Mouse (Mus musculus) gastrocnemius, adult 2 months (tissue): Measurements from ENCODE around the gene Pde4d. TPM values are rescaled to one million over a fixed set of nuclear protein-coding genes. Genes with fewer than 3 reads are reported as not detected.

ENCODE experiments used
- DNase-seq: peaks from one replicate; pipeline ENCODE4 v3.0.0; 2022
- H3K27ac ChIP-seq: fragments of 200-600 bp; 2 replicates; pipeline ENCODE4 v1.8.1; 2022; ENCODE audit warnings: mild to moderate bottlenecking
- H3K4me3 ChIP-seq: fragments of 200-600 bp; 2 replicates; pipeline ENCODE4 v1.8.1; 2022; ENCODE audit warnings: mild to moderate bottlenecking, moderate library complexity
- CTCF ChIP-seq: fragments of 200-600 bp; IDR thresholded peaks from 2 replicates; pipeline ENCODE4 v1.8.1; 2022; ENCODE audit warnings: antibody characterized with exemption, mild to moderate bottlenecking, moderate library complexity
- intact Hi-C: fragments of 180-260 bp; cut with DNase I; formaldehyde crosslinking; loops from one replicate; pipeline ENCODE4 v1.15.1; 2025
- total RNA-seq, 2 experiments: library from RNA; stranded (reverse); gene quantifications; 2 replicates each; pipeline ENCODE4 v1.2.3; 2021

Gene Pde4d
- total RNA-seq, 2 experiments from 2014 or later, result 239 to 330 TPM

GRCm38 (mm10) chr13:109219019-109219725 lies 769.4 kb downstream of the Pde4d start:
- no peak overlapping the region for H3K27ac ChIP-seq
- intact Hi-C loops, result no loop called here
- no peak for TF ChIP-seq CTCF
- H3K4me3 ChIP-seq, result no peak overlapping the region
- DNase-seq, result no peak

DNA sequence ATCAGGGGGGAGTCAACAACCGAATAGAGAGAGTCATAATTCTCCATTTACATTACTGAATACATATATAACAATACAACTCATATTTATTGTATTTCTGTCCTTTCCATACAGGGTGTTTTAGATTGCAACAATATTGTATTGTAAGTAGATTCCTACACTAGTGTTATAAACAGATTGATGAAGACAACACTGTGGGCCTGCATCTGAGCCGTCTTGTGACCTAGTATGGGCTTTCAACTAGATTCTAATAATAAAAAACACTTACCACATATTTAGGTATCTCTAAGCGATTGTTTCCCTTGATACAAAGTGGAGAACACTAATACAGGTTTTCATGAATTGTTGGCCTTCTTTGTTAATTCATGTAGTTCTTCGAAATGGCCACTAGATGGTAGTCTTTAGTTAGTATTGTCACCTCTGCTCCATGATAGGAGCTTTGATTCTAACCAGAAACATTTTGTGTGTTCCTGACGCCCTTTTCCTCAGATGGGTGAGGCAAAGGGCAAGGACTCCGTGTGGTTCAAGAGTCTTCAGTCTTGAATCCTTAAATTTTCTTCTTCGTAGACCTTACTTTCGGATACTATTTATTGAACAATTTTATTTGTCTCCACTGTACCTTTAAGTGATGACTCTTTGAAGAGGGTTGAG lies 779.3 kb downstream of the Pde4d start:
- no peak for DNase-seq
- intact Hi-C loops, result loop anchor here (1.0 to 2.0 kb wide), 3 partner anchors 114 to 380 kb away; no protein-coding TSS in a partner anchor
- H3K27ac ChIP-seq, result peak overlapping the region; percentile 78
- peak; percentile 77 for TF ChIP-seq CTCF
- H3K4me3 ChIP-seq, result peak overlapping the region; percentile 72

DNA sequence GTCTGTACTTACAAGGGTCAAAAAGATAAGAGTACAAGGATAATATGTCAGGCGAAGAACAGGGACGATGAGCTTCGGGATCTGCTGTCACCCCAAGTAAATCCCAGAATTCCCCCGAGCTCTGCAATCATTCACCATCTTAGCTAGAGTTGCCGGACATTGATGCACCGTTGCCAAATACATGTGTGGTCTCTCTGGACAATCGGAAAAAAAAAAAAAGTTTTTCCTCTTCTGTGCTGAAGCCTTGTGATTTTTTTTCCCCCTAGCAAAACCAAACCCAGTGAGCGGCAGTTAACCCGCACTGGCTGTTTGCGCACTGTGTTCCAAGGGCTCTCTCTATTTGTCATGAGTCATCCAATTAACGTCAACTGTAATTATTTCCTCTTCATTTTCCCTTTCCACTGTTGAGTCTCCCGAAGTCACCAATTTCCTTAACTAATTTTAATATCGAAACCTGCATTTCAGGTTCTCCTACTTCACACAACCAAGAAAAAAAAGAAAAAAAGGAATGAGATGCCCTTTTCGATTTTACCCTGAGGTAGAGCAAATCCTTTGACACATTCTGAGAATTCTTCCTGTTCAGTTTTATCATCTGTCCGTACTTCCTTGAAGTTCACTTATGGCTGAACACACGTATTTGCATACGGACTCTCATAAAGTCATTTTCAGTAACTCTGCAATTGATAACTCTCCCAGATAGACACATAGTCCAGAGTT lies 780.0 kb downstream of the Pde4d start:
- intact Hi-C loops, result loop anchor here (1.0 to 10.0 kb wide), 5 partner anchors 113 to 380 kb away; no protein-coding TSS in a partner anchor
- TF ChIP-seq CTCF, result no peak
- H3K4me3 ChIP-seq, result peak overlapping the region; percentile 72
- DNase-seq, result no peak
- peak overlapping the region; percentile 78 for H3K27ac ChIP-seq

GRCm38 (mm10) chr13:109230335-109230987 lies 780.7 kb downstream of the Pde4d start:
- no peak for TF ChIP-seq CTCF
- intact Hi-C loops, result loop anchor here (2.0 to 10.0 kb wide), 2 partner anchors 214 to 288 kb away; no protein-coding TSS in a partner anchor
- peak overlapping the region; percentile 78 for H3K27ac ChIP-seq
- peak overlapping the region; percentile 72 for H3K4me3 ChIP-seq
- DNase-seq, result no peak

DNA sequence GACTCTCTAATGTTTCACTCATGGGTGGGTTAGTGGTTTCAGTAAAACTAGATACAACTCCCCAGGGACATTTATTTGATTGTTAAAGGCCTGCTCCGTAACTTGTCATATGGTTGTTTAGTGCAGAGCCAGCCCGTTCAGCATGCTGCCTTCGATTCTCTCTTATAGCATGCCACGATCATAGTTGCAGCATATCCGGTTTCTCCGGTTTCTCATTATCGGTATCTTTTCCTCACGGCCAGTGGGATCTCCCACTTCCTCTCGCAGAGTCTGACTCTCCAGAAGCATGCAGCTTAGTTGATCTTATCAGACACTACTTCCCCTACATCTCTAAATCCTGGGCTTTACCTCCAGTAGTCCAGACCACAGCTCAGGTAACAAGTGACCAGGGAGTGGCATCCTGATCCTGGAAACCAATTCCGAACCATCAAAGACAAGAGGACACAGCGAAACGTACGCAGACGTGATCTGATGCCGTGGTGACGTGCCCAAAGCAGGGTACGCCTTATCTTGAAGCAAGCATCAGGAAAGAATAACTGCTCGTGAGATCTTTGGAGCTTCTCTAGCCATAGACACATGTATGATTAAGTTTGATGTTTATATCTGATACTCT lies 782.2 kb downstream of the Pde4d start:
- intact Hi-C loops, result loop anchor here (2.0 to 10.0 kb wide), 2 partner anchors 213 to 287 kb away; no protein-coding TSS in a partner anchor
- H3K27ac ChIP-seq, result no peak overlapping the region
- no peak for DNase-seq
- peak overlapping the region; percentile 19 for H3K4me3 ChIP-seq
- TF ChIP-seq CTCF, result no peak

DNA sequence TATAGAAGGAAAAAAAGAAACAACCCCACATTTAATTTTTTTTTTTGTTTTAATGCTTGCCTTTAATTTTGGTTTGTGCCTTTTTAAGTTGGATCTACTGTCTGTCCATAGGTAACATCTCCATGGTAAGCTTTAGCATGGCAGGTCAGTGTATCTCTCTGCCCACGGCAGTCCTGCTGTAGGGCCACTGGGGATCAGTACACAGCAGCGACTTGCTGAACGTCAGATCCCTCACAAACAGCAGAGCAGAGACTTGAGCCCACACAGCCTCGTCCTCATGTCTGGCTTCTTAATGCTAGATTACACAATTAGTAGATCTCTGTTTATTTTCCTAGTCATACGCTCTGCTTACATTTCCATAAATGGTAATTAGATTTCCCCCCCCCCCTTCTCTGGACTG lies 782.8 kb downstream of the Pde4d start:
- TF ChIP-seq CTCF, result no peak
- DNase-seq, result no peak
- Histone ChIP-seq H3K4me3 (no peak overlapping the region), H3K27ac (no peak overlapping the region)
- intact Hi-C loops, result loop anchor here (10.0 kb wide), 1 partner anchor 212 kb away; no protein-coding TSS in a partner anchor

DNA sequence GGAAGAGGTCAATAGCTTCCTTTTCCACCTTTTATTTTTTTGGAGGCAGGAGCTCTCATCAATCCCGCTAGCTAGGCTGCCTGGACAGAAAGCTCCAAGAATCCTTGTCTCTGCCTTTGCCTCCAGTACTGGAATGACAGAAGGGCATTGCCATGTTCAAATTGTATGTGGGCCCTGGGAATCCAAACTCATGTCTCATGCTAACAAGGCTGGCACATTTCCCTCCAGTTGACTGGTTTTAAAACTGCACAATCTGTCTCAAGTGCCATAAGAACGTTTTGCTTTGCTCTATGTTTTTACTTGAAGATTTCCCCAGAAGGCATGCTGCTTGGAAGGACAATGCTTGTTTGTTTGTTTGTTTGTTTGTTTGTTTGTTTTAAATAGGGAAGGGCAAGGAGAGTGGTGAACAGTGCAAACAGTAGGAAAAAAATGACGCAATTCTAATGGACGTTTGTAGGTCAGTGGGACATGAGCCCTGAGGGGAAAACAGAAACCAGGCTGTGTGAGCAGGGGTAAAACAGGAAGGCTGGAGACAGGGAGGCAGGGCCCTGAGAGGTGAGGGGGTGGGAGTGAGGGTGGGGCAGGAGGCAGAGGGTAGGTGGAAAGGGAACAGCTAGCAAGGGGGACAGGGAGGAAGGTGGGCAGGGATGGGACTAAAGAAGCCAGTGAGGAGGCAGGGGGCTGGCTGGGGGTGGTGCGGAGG lies 784.3 kb downstream of the Pde4d start:
- Histone ChIP-seq H3K4me3 (no peak overlapping the region), H3K27ac (no peak overlapping the region)
- DNase-seq, result no peak
- intact Hi-C loops, result loop anchor here (10.0 kb wide), 1 partner anchor 211 kb away; no protein-coding TSS in a partner anchor
- no peak for TF ChIP-seq CTCF

GRCm38 (mm10) chr13:109236047-109236446 lies 786.3 kb downstream of the Pde4d start:
- no peak overlapping the region for H3K27ac ChIP-seq
- intact Hi-C loops, result loop anchor here (10.0 kb wide), 1 partner anchor 209 kb away; no protein-coding TSS in a partner anchor
- no peak for DNase-seq
- no peak overlapping the region for H3K4me3 ChIP-seq
- TF ChIP-seq CTCF, result no peak

DNA sequence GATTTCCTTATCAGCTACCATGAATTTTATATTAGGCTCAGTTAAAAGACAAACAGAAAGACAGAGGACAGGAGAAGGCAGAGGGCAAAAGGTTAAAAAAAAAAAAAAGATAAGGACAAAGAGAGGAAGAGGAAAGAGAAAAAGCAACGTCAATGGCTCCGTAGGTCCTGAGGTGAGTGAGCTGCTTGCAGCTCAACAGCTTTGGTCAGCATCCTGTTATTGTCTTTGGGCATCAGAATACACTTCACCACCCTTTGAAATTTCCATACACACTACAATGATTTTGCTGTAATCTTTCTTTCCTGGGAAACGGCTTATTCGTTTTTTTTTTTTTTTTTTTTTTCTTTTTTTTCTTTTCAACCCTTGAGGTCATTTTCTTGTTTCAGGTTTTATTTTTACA lies 788.9 kb downstream of the Pde4d start:
- Histone ChIP-seq H3K4me3 (no peak overlapping the region), H3K27ac (peak overlapping the region; percentile 40; the same call in 1 of the 2 replicates)
- no peak for TF ChIP-seq CTCF
- intact Hi-C loops, result loop anchor here (10.0 kb wide), 1 partner anchor 206 kb away; no protein-coding TSS in a partner anchor
- no peak for DNase-seq

DNA sequence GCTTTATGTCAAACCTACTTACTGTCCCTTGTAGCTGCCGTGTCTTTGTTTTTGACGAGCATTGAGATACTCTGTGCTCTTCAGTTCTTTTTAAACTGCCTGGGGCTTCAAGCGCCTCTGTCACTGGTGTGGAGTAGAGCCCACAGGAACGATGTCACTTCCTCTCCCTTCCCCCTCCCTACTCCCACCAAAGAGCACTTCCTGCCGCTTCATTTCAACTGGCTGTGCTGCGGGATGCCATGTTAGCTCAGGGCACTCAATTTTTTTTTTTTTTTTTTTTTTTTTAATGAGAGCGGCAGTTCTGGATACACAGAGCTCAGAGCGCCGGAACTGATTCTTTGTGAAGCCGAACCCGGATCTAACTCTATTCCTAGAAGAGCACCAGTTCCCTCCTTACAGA lies 789.5 kb downstream of the Pde4d start:
- H3K27ac ChIP-seq, result peak overlapping the region; percentile 64
- peak overlapping the region; percentile 41 for H3K4me3 ChIP-seq
- intact Hi-C loops, result loop anchor here (10.0 kb wide), 1 partner anchor 206 kb away; no protein-coding TSS in a partner anchor
- DNase-seq, result no peak
- TF ChIP-seq CTCF, result no peak

- intact Hi-C loops, result no loop called here
- TF ChIP-seq CTCF, result no peak
- Histone ChIP-seq H3K27ac (no peak overlapping the region), H3K4me3 (no peak overlapping the region)
- DNase-seq, result no peak
Measured at GRCm38 (mm10) chr13:109242456-109243050, 792.8 kb downstream of the Pde4d start.
